ENCODE assay signal across 17 mouse cellular contexts in genomic region chr3:104791671-104792070, GRCm38 (mm10). TPM values are rescaled to one million over a fixed set of nuclear protein-coding genes. Genes with fewer than 3 reads are reported as not detected.
A peak's percentile ranks its signal among the peaks of the same experiment; 100 is the strongest.
DNase-seq lines count a peak whose midpoint lies in the region; ATAC-seq and TF ChIP-seq lines count a peak whose summit lies in the region.
"Had no signal": no experiment of that assay in that cellular context is flagged by ENCODE, and none has a peak within 500 bp of the region (broad histone marks: within the 10 kb centered on the region; RNA-seq: fewer than 3 reads in every experiment).

No protein-coding gene starts in this region.

- no peak overlapping the region for H3K9ac ChIP-seq in lung, embryonic 14.5 days
- no peak overlapping the region for H3K9ac ChIP-seq in heart, postnatal 0 days (replicated peaks; ENCODE audit: low read depth, low read length)
- H3K9ac ChIP-seq in stomach, embryonic 14.5 days (replicated peaks; ENCODE audit: low read depth, low read length): no peak overlapping the region

- H3K9me3 ChIP-seq in heart, embryonic 10.5 days: no peaks in the 10 kb centered on the region
- no peaks in the 10 kb centered on the region for H3K9me3 ChIP-seq in lung, embryonic 14.5 days (ENCODE audit: low read depth, low read length)
- no peaks in the 10 kb centered on the region for H3K9me3 ChIP-seq in heart, postnatal 0 days (replicated peaks; ENCODE audit: control insufficient read depth, low read length)
- H3K9me3 ChIP-seq in stomach, embryonic 14.5 days (ENCODE audit: control insufficient read depth, low read depth, low read length): no peaks in the 10 kb centered on the region
- H3K9me3 ChIP-seq: lung, embryonic 15.5 days; midbrain, embryonic 13.5 days had no signal

- peaks cover 51% of the 10 kb centered on the region for H3K36me3 ChIP-seq in heart, embryonic 10.5 days
- H3K36me3 ChIP-seq in lung, embryonic 14.5 days (ENCODE audit: insufficient read depth): peaks cover 51% of the 10 kb centered on the region
- H3K36me3 ChIP-seq in heart, postnatal 0 days (replicated peaks; ENCODE audit: control insufficient read depth, insufficient read depth, low read length): peaks cover 22% of the 10 kb centered on the region
- H3K36me3 ChIP-seq in stomach, embryonic 14.5 days (ENCODE audit: control insufficient read depth, insufficient read depth, low read length): peaks cover 33% of the 10 kb centered on the region

- no peak for TF ChIP-seq CTCF in lung, embryonic 14.5 days (IDR thresholded peaks at IDR 0.05; ENCODE audit: low read depth)
- no peak for TF ChIP-seq CTCF in heart, postnatal 0 days (IDR thresholded peaks at IDR 0.05; ENCODE audit: low read depth)

- peak overlapping the region; percentile 79; the same call in 1 of the 2 replicates for H3K4me3 ChIP-seq in heart, embryonic 10.5 days
- H3K4me3 ChIP-seq in lung, embryonic 14.5 days (ENCODE audit: low read depth, low read length): peak overlapping the region; percentile 64; the same call in 1 of the 2 replicates
- no peak overlapping the region for H3K4me3 ChIP-seq in heart, postnatal 0 days (ENCODE audit: low read depth, low read length)
- no peak overlapping the region for H3K4me3 ChIP-seq in stomach, embryonic 14.5 days (ENCODE audit: low read depth, low read length)
- H3K4me3 ChIP-seq: erythroblast, embryonic 14.5 days; midbrain, embryonic 13.5 days had no signal

- TF ChIP-seq EP300 in heart, postnatal 0 days (IDR thresholded peaks at IDR 0.05; ENCODE audit: low read depth): no peak

- H3K4me2 ChIP-seq in lung, embryonic 14.5 days: peak overlapping the region; percentile 80
- H3K4me2 ChIP-seq in heart, postnatal 0 days (ENCODE audit: low read depth, low read length): peak overlapping the region; percentile 77; the same call in 1 of the 2 replicates
- H3K4me2 ChIP-seq in stomach, embryonic 14.5 days (replicated peaks; ENCODE audit: low read depth, low read length): peak overlapping the region; percentile 89; the same call in 1 of the 2 replicates

- 91% methylated on average over 8 of the region's 8 CpGs for WGBS in heart, embryonic 10.5 days
- WGBS in lung, embryonic 14.5 days: 85% methylated on average over 8 of the region's 8 CpGs
- 88% methylated on average over 8 of the region's 8 CpGs for WGBS in heart, postnatal 0 days
- WGBS in stomach, embryonic 14.5 days: 88% methylated on average over 8 of the region's 8 CpGs

- no peak for DNase-seq in heart, embryonic 10.5 days (ENCODE audit: low spot score)
- DNase-seq in heart, adult 8-10 months (ENCODE audit: low spot score): no peak
- DNase-seq in lung, embryonic 14.5 days: no peak
- no peak for DNase-seq in lung, adult 18-20 months
- DNase-seq in heart, postnatal 0 days (ENCODE audit: low spot score): no peak
- DNase-seq in cerebellum, postnatal 10 days: no peak
- DNase-seq in cerebellum, adult 9-11 months: no peak
- DNase-seq: adrenal gland, adult 2 months; cerebellum, adult 11 months; gastrocnemius, postnatal 10 days; kidney, adult 18-20 months; thymus, postnatal 25 days had no signal

- H3K27ac ChIP-seq in heart, embryonic 10.5 days: peak overlapping the region; percentile 90; the same call in 1 of the 2 replicates
- H3K27ac ChIP-seq in lung, embryonic 14.5 days (ENCODE audit: low read depth): no peak overlapping the region
- no peak overlapping the region for H3K27ac ChIP-seq in heart, postnatal 0 days (ENCODE audit: low read depth)
- H3K27ac ChIP-seq in stomach, embryonic 14.5 days (ENCODE audit: low read length): peak overlapping the region; percentile 84
- H3K27ac ChIP-seq: midbrain, embryonic 13.5 days had no signal

- peaks cover 78% of the 10 kb centered on the region for H3K4me1 ChIP-seq in heart, embryonic 10.5 days
- peaks cover 37% of the 10 kb centered on the region for H3K4me1 ChIP-seq in lung, embryonic 14.5 days (ENCODE audit: insufficient read depth)
- H3K4me1 ChIP-seq in heart, postnatal 0 days (ENCODE audit: control insufficient read depth, insufficient read depth): peaks cover 38% of the 10 kb centered on the region
- H3K4me1 ChIP-seq in stomach, embryonic 14.5 days (ENCODE audit: control insufficient read depth, insufficient read depth, low read length): peaks cover 54% of the 10 kb centered on the region

- no peak for ATAC-seq in lung, embryonic 14.5 days (ENCODE audit: insufficient read depth)
- ATAC-seq in heart, postnatal 0 days (ENCODE audit: insufficient read depth, low read depth): no peak
- no peak for ATAC-seq in stomach, embryonic 14.5 days (ENCODE audit: insufficient number of reproducible peaks, insufficient read depth, low FRiP score, low read depth)
- ATAC-seq: midbrain, embryonic 13.5 days had no signal

- no peaks in the 10 kb centered on the region for H3K27me3 ChIP-seq in heart, embryonic 10.5 days (ENCODE audit: insufficient read depth, poor library complexity, severe bottlenecking)
- H3K27me3 ChIP-seq in lung, embryonic 14.5 days (ENCODE audit: insufficient read depth, low read length): no peaks in the 10 kb centered on the region
- no peaks in the 10 kb centered on the region for H3K27me3 ChIP-seq in heart, postnatal 0 days (ENCODE audit: control insufficient read depth, insufficient read depth, low read length)
- H3K27me3 ChIP-seq in stomach, embryonic 14.5 days (ENCODE audit: control insufficient read depth, insufficient read depth, low read length): no peaks in the 10 kb centered on the region
- H3K27me3 ChIP-seq: lung, embryonic 15.5 days had no signal

RNA-seq across cellular contexts. Expression of gene Rhoc, which starts 3.5 kb away (rescaled TPM):
- polyA plus RNA-seq in heart, embryonic 10.5 days (2016; fragmentation: Nextera tagmentation; extraction: Ambion mirVana): 243 and 267 TPM in 2 replicates
- total RNA-seq in heart, adult 8-10 months (2022): 10 to 100 TPM; 64.8 to 83.5 (median 79.3) TPM
- 142 and 145 TPM in 2 replicates for polyA plus RNA-seq in lung, embryonic 14.5 days (2014; fragmentation: Nextera tagmentation; extraction: Ambion mirVana)
- total RNA-seq in heart, postnatal 0 days (2014; rRNA removed; ENCODE audit: low replicate concordance): 165 and 170 TPM in 2 replicates
- polyA plus RNA-seq in heart, postnatal 0 days (2015; fragmentation: Nextera tagmentation; extraction: Ambion mirVana): 165 and 170 TPM in 2 replicates
- polyA plus RNA-seq in stomach, embryonic 14.5 days (2014; fragmentation: Nextera tagmentation; extraction: Ambion mirVana): 163 and 170 TPM in 2 replicates

RNA-seq across cellular contexts. Expression of gene Fam19a3, which starts 10.0 kb away (rescaled TPM):
- polyA plus RNA-seq in heart, embryonic 10.5 days (2016; fragmentation: Nextera tagmentation; extraction: Ambion mirVana): 0.70 and 1.4 TPM in 2 replicates
- total RNA-seq in heart, adult 8-10 months (2022): 1 to 10 TPM in 3 of 4 experiments, under 1 TPM in 1; 0.72 to 2.1 (median 1.2) TPM
- polyA plus RNA-seq in lung, embryonic 14.5 days (2014; fragmentation: Nextera tagmentation; extraction: Ambion mirVana): 0.07 TPM in 1 of 2 replicates, not detected in the other
- total RNA-seq in heart, postnatal 0 days (2014; rRNA removed; ENCODE audit: low replicate concordance): 0.77 and 1.1 TPM in 2 replicates
- polyA plus RNA-seq in heart, postnatal 0 days (2015; fragmentation: Nextera tagmentation; extraction: Ambion mirVana): 1.1 TPM in 2 replicates
- not detected in 2 replicates for polyA plus RNA-seq in stomach, embryonic 14.5 days (2014; fragmentation: Nextera tagmentation; extraction: Ambion mirVana)
- polyA plus RNA-seq: C2C12; erythroblast, embryonic 14.5 days; midbrain, embryonic 13.5 days had no signal

RNA-seq across cellular contexts. Expression of gene Ppm1j, which starts 10.8 kb away (rescaled TPM):
- polyA plus RNA-seq in heart, embryonic 10.5 days (2016; fragmentation: Nextera tagmentation; extraction: Ambion mirVana): 19.9 and 44.8 TPM in 2 replicates
- 10 to 100 TPM; 20.1 to 28.4 (median 25.3) TPM for total RNA-seq in heart, adult 8-10 months (2022)
- 2.7 and 3.7 TPM in 2 replicates for polyA plus RNA-seq in lung, embryonic 14.5 days (2014; fragmentation: Nextera tagmentation; extraction: Ambion mirVana)
- 49.4 and 84.0 TPM in 2 replicates for total RNA-seq in heart, postnatal 0 days (2014; rRNA removed; ENCODE audit: low replicate concordance)
- polyA plus RNA-seq in heart, postnatal 0 days (2015; fragmentation: Nextera tagmentation; extraction: Ambion mirVana): 59.0 and 67.8 TPM in 2 replicates
- 3.0 and 4.0 TPM in 2 replicates for polyA plus RNA-seq in stomach, embryonic 14.5 days (2014; fragmentation: Nextera tagmentation; extraction: Ambion mirVana)
- polyA plus RNA-seq: erythroblast, embryonic 14.5 days had no signal

RNA-seq across cellular contexts. Expression of gene Mov10, which starts 26.7 kb away (rescaled TPM):
- 42.2 and 54.0 TPM in 2 replicates for polyA plus RNA-seq in heart, embryonic 10.5 days (2016; fragmentation: Nextera tagmentation; extraction: Ambion mirVana)
- total RNA-seq in heart, adult 8-10 months (2022): 10 to 100 TPM in 1 of 4 experiments, 1 to 10 TPM in 3; 3.6 to 10.0 (median 6.6) TPM
- polyA plus RNA-seq in lung, embryonic 14.5 days (2014; fragmentation: Nextera tagmentation; extraction: Ambion mirVana): 51.0 and 53.9 TPM in 2 replicates
- 19.9 and 20.2 TPM in 2 replicates for total RNA-seq in heart, postnatal 0 days (2014; rRNA removed; ENCODE audit: low replicate concordance)
- 13.2 and 14.0 TPM in 2 replicates for polyA plus RNA-seq in heart, postnatal 0 days (2015; fragmentation: Nextera tagmentation; extraction: Ambion mirVana)
- 68.6 and 74.7 TPM in 2 replicates for polyA plus RNA-seq in stomach, embryonic 14.5 days (2014; fragmentation: Nextera tagmentation; extraction: Ambion mirVana)

Comparison
In these comparisons a context has a peak if more than half of its experiments do, and no peak if none do; other contexts are left out.
1. H3K27ac ChIP-seq: peak in heart, embryonic 10.5 days (single experiment) and stomach, embryonic 14.5 days (single experiment); none in lung, embryonic 14.5 days (single experiment) and heart, postnatal 0 days (single experiment).
2. H3K4me3 ChIP-seq: peak in heart, embryonic 10.5 days (single experiment) and lung, embryonic 14.5 days (single experiment); none in heart, postnatal 0 days (single experiment) and stomach, embryonic 14.5 days (single experiment).
3. Peak in every context shown above with its lines, with median percentiles within 50 percentile points of each other: H3K4me2 ChIP-seq.